Mouse (Mus musculus): Measurements from ENCODE around the gene Nol10.

GRCm38 (mm10) chr12:17390510-17390909 lies 42.3 kb downstream of the Nol10 start:
- TF ChIP-seq GATA1 (IDR thresholded peaks at IDR 0.05; ENCODE audit: borderline replicate concordance, low read length), result no peak
- TF ChIP-seq FLI1 (IDR thresholded peaks at IDR 0.05; ENCODE audit: low read length), result no peak

Data from megakaryocyte, embryonic 14.5 days (primary cell).